Mouse (Mus musculus): ENCODE measurements around the gene Rxfp4. TPM values are rescaled to one million over a fixed set of nuclear protein-coding genes. Genes with fewer than 3 reads are reported as not detected.
A peak's percentile ranks its signal among the peaks of the same experiment; 100 is the strongest.

Gene Rxfp4
- total RNA-seq, 1 experiment: not detected

GRCm38 (mm10) chr3:88677399-88677798 lies 24.5 kb upstream of the Rxfp4 start:
- peak overlapping the region in 1 of 2 experiments; percentile 14; a peak in 2 of 4 replicates for H3K4me3 ChIP-seq (ENCODE audit: insufficient read depth in 1 of 2, low read depth in 1 of 2, low read length in 2 of 2, poor library complexity in 1 of 2, severe bottlenecking in 1 of 2)
- TF ChIP-seq ZC3H11A (IDR thresholded peaks at IDR 0.05; ENCODE audit: borderline replicate concordance, low read depth, low read length) (peak; percentile 64; the same call in 1 of the 2 replicates), ZNF384 (IDR thresholded peaks at IDR 0.05; ENCODE audit: low read depth, low read length) (no peak)
- no peaks in the 10 kb centered on the region for H3K36me3 ChIP-seq (ENCODE audit: control insufficient read depth, insufficient read depth, low read length, poor library complexity, severe bottlenecking)
- peaks cover 13% of the 10 kb centered on the region for H3K9me3 ChIP-seq (ENCODE audit: control insufficient read depth, insufficient read depth, low read depth, low read length)
- H3K4me1 ChIP-seq (ENCODE audit: control insufficient read depth in 2 of 2, insufficient read depth in 2 of 2, low read length in 2 of 2, poor library complexity in 1 of 2): no peaks in the 10 kb centered on the region
- in situ Hi-C loops (cut with MboI; ENCODE audit: low sequenced_read_pairs in 2 of 2, unreplicated experiment in 2 of 2): loop anchor here in 1 of 2 experiments (25.0 kb wide), 1 partner anchor 1360 kb away; no protein-coding TSS in a partner anchor
- H3K9ac ChIP-seq (ENCODE audit: insufficient read depth, low read depth, low read length, poor library complexity, severe bottlenecking): peak overlapping the region; percentile 61; the same call in 1 of the 2 replicates
- DNase-seq (ENCODE audit: low read depth, low spot score): peak; percentile 60
- no peak overlapping the region for H3K27ac ChIP-seq (ENCODE audit: insufficient read depth, low read depth, low read length, poor library complexity, severe bottlenecking)

DNA sequence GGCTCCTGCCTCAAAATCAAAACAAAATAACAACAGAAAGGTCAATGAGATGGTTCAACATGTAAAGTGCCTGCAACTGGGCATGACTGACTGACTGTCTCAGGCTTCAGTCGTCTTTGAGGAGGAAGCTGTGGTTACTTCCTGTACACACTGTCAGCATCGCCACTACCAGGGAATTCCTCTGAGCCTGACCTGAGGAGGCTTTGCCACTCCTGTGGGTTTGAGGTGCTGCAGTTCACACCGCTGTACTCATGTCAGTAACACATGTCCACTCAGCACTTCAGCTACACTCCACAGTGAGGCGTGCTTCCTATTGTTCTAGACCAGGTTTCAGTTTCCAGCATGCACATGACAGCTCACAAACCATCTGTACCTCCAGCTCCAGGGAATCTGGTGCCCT lies 11.2 kb upstream of the Rxfp4 start:
- DNase-seq (ENCODE audit: low read depth, low spot score): no peak
- no peak overlapping the region for H3K4me3 ChIP-seq (ENCODE audit: insufficient read depth in 1 of 2, low read depth in 1 of 2, low read length in 2 of 2, poor library complexity in 1 of 2, severe bottlenecking in 1 of 2)
- in situ Hi-C loops (cut with MboI; ENCODE audit: low sequenced_read_pairs in 2 of 2, unreplicated experiment in 2 of 2): no loop called here

DNA sequence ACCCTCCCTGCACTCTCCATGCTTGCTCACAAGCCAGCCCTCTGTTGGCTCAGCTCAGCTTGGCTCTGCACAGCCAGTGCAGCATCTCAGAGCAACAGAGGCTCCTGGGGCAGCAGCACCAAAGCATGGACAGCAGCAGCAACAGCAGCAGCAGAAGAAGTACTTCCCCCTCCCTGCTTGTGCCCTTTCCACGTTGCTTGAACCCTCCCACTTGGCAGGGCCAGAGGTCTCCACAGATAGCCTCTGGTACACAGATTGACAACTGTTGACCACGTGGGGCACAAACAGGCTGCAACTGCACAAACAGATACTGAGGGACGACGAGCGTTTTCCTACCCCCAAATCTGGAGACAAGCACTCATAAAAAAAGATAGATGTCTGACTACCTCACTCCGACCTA lies 6.9 kb upstream of the Rxfp4 start:
- Histone ChIP-seq H3K27ac (ENCODE audit: insufficient read depth, low read depth, low read length, poor library complexity, severe bottlenecking) (no peak overlapping the region), H3K9ac (ENCODE audit: insufficient read depth, low read depth, low read length, poor library complexity, severe bottlenecking) (no peak overlapping the region), H3K4me3 (ENCODE audit: insufficient read depth in 1 of 2, low read depth in 1 of 2, low read length in 2 of 2, poor library complexity in 1 of 2, severe bottlenecking in 1 of 2) (no peak overlapping the region), H3K36me3 (ENCODE audit: control insufficient read depth, insufficient read depth, low read length, poor library complexity, severe bottlenecking) (no peaks in the 10 kb centered on the region), H3K9me3 (ENCODE audit: control insufficient read depth, insufficient read depth, low read depth, low read length) (0 out of 2 replicates have a peak, but pooled peaks cover 5% of the 10 kb centered on the region), H3K4me1 (ENCODE audit: control insufficient read depth in 2 of 2, insufficient read depth in 2 of 2, low read length in 2 of 2, poor library complexity in 1 of 2) (no peaks in the 10 kb centered on the region)
- no peak for TF ChIP-seq CHD2 (IDR thresholded peaks at IDR 0.05; ENCODE audit: low read depth, low read length)
- TF ChIP-seq HCFC1 (IDR thresholded peaks at IDR 0.05; ENCODE audit: borderline replicate concordance, insufficient read depth, low read length): no peak
- TF ChIP-seq ZC3H11A (IDR thresholded peaks at IDR 0.05; ENCODE audit: borderline replicate concordance, low read depth, low read length): no peak
- TF ChIP-seq ZNF384 (IDR thresholded peaks at IDR 0.05; ENCODE audit: low read depth, low read length): no peak
- no peak for TF ChIP-seq MAFK (IDR thresholded peaks at IDR 0.05; ENCODE audit: insufficient read depth, low read depth, low read length)
- DNase-seq (ENCODE audit: low read depth, low spot score): no peak
- in situ Hi-C loops (cut with MboI; ENCODE audit: low sequenced_read_pairs in 2 of 2, unreplicated experiment in 2 of 2): no loop called here

More for the DNA sequence above, 11.2 kb upstream of the Rxfp4 start:
- H3K9ac ChIP-seq (ENCODE audit: insufficient read depth, low read depth, low read length, poor library complexity, severe bottlenecking): no peak overlapping the region
- peaks cover 7% of the 10 kb centered on the region; the same call in 1 of the 2 replicates for H3K9me3 ChIP-seq (ENCODE audit: control insufficient read depth, insufficient read depth, low read depth, low read length)
- H3K4me1 ChIP-seq (ENCODE audit: control insufficient read depth in 2 of 2, insufficient read depth in 2 of 2, low read length in 2 of 2, poor library complexity in 1 of 2): no peaks in the 10 kb centered on the region
- H3K27ac ChIP-seq (ENCODE audit: insufficient read depth, low read depth, low read length, poor library complexity, severe bottlenecking): no peak overlapping the region
- H3K36me3 ChIP-seq (ENCODE audit: control insufficient read depth, insufficient read depth, low read length, poor library complexity, severe bottlenecking): no peaks in the 10 kb centered on the region
- no peak for TF ChIP-seq ZC3H11A (IDR thresholded peaks at IDR 0.05; ENCODE audit: borderline replicate concordance, low read depth, low read length)
- TF ChIP-seq MAFK (IDR thresholded peaks at IDR 0.05; ENCODE audit: insufficient read depth, low read depth, low read length): no peak
- no peak for TF ChIP-seq HCFC1 (IDR thresholded peaks at IDR 0.05; ENCODE audit: borderline replicate concordance, insufficient read depth, low read length)
- no peak for TF ChIP-seq CHD2 (IDR thresholded peaks at IDR 0.05; ENCODE audit: low read depth, low read length)
- no peak for TF ChIP-seq ZNF384 (IDR thresholded peaks at IDR 0.05; ENCODE audit: low read depth, low read length)

DNA sequence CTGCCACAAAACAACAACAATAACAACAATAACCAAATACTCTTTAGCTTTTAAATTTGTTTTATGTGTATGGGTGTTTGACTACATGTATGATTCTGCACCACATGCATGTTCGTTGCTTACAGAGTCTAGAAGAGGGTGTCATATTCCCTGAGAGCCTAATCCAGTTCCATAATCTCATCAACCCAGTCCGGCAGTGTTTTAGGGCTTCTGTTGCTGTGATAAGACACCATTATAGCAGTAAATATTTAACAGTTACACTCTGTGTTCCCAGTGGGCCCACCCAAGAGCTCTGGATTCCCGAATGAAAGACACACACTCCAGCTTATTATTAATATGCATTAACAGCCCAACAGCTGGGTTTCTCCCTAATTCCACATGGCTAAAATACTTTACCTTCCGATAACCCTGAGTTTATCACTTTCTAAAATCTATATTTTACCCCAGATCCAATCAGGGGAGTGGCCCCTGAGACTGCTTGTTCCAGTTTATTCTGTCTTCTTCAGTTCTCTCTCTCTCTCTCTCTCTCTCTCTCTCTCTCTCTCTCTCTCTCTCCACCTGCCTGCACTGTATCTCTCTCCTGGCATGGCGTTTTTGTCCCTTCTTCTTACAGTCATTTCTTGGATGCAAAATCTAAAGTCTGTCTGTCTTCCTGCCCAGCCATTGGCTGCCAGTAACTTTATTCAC lies 5.6 kb upstream of the Rxfp4 start:
- no peak for TF ChIP-seq ZC3H11A (IDR thresholded peaks at IDR 0.05; ENCODE audit: borderline replicate concordance, low read depth, low read length)
- H3K36me3 ChIP-seq (ENCODE audit: control insufficient read depth, insufficient read depth, low read length, poor library complexity, severe bottlenecking): no peaks in the 10 kb centered on the region
- H3K27ac ChIP-seq (ENCODE audit: insufficient read depth, low read depth, low read length, poor library complexity, severe bottlenecking): no peak overlapping the region
- H3K9me3 ChIP-seq (ENCODE audit: control insufficient read depth, insufficient read depth, low read depth, low read length): no peaks in the 10 kb centered on the region
- no peak for DNase-seq (ENCODE audit: low read depth, low spot score)
- H3K4me3 ChIP-seq (ENCODE audit: insufficient read depth in 1 of 2, low read depth in 1 of 2, low read length in 2 of 2, poor library complexity in 1 of 2, severe bottlenecking in 1 of 2): no peak overlapping the region
- in situ Hi-C loops (cut with MboI; ENCODE audit: low sequenced_read_pairs in 2 of 2, unreplicated experiment in 2 of 2): no loop called here
- no peaks in the 10 kb centered on the region for H3K4me1 ChIP-seq (ENCODE audit: control insufficient read depth in 2 of 2, insufficient read depth in 2 of 2, low read length in 2 of 2, poor library complexity in 1 of 2)
- H3K9ac ChIP-seq (ENCODE audit: insufficient read depth, low read depth, low read length, poor library complexity, severe bottlenecking): no peak overlapping the region

- TF ChIP-seq MAFK (IDR thresholded peaks at IDR 0.05; ENCODE audit: insufficient read depth, low read depth, low read length): no peak
- no peak for TF ChIP-seq ZC3H11A (IDR thresholded peaks at IDR 0.05; ENCODE audit: borderline replicate concordance, low read depth, low read length)
- no peak for TF ChIP-seq CHD2 (IDR thresholded peaks at IDR 0.05; ENCODE audit: low read depth, low read length)
- TF ChIP-seq ZNF384 (IDR thresholded peaks at IDR 0.05; ENCODE audit: low read depth, low read length): no peak
- no peak for TF ChIP-seq HCFC1 (IDR thresholded peaks at IDR 0.05; ENCODE audit: borderline replicate concordance, insufficient read depth, low read length)
- Histone ChIP-seq H3K4me1 (ENCODE audit: control insufficient read depth in 2 of 2, insufficient read depth in 2 of 2, low read length in 2 of 2, poor library complexity in 1 of 2) (peaks cover 0 to 6% of the 10 kb centered on the region in 2 experiments; a peak in 1 of 4 replicates), H3K36me3 (ENCODE audit: control insufficient read depth, insufficient read depth, low read length, poor library complexity, severe bottlenecking) (no peaks in the 10 kb centered on the region), H3K9me3 (ENCODE audit: control insufficient read depth, insufficient read depth, low read depth, low read length) (no peaks in the 10 kb centered on the region), H3K27ac (ENCODE audit: insufficient read depth, low read depth, low read length, poor library complexity, severe bottlenecking) (no peak overlapping the region), H3K9ac (ENCODE audit: insufficient read depth, low read depth, low read length, poor library complexity, severe bottlenecking) (no peak overlapping the region), H3K4me3 (ENCODE audit: insufficient read depth in 1 of 2, low read depth in 1 of 2, low read length in 2 of 2, poor library complexity in 1 of 2, severe bottlenecking in 1 of 2) (no peak overlapping the region)
- no peak for DNase-seq (ENCODE audit: low read depth, low spot score)
- in situ Hi-C loops (cut with MboI; ENCODE audit: low sequenced_read_pairs in 2 of 2, unreplicated experiment in 2 of 2): no loop called here
These were observed 2.7 kb upstream of the Rxfp4 start for GRCm38 (mm10) chr3:88655619-88656018.

All from ES-E14 (cell line).